Mouse (Mus musculus): Measurements from ENCODE around the gene Dnajc19. TPM values are rescaled to one million over a fixed set of nuclear protein-coding genes. Genes with fewer than 3 reads are reported as not detected.

Gene Dnajc19
- polyA plus RNA-seq, 1 experiment from 2014 or later: 127 TPM

- Histone ChIP-seq H3K4me3 (ENCODE audit: low read length) (no peak overlapping the region), H3K27me3 (replicated peaks; ENCODE audit: control insufficient read depth, insufficient read depth, low read length) (no peaks in the 10 kb centered on the region), H3K9ac (ENCODE audit: low read depth, low read length) (no peak overlapping the region), H3K27ac (ENCODE audit: low read depth, low read length) (no peak overlapping the region), H3K4me2 (ENCODE audit: low read length) (no peak overlapping the region), H3K36me3 (ENCODE audit: control insufficient read depth, insufficient read depth, low read length) (no peaks in the 10 kb centered on the region), H3K9me3 (ENCODE audit: control insufficient read depth, low read length) (no peaks in the 10 kb centered on the region), H3K4me1 (ENCODE audit: control insufficient read depth, insufficient read depth, low read depth, low read length) (peaks cover 6% of the 10 kb centered on the region; the same call in 1 of the 2 replicates)
- no peak for ATAC-seq
- 81% methylated on average over 3 of the region's 3 CpGs for WGBS
Observed at GRCm38 (mm10) chr3:34035706-34036105, 45.4 kb downstream of the Dnajc19 start.

- ATAC-seq: no peak
- Histone ChIP-seq H3K9me3 (ENCODE audit: control insufficient read depth, low read length) (no peaks in the 10 kb centered on the region), H3K27ac (ENCODE audit: low read depth, low read length) (no peak overlapping the region), H3K4me2 (ENCODE audit: low read length) (no peak overlapping the region), H3K36me3 (ENCODE audit: control insufficient read depth, insufficient read depth, low read length) (no peaks in the 10 kb centered on the region), H3K4me3 (ENCODE audit: low read length) (no peak overlapping the region), H3K4me1 (ENCODE audit: control insufficient read depth, insufficient read depth, low read depth, low read length) (peaks cover 6% of the 10 kb centered on the region; the same call in 1 of the 2 replicates), H3K27me3 (replicated peaks; ENCODE audit: control insufficient read depth, insufficient read depth, low read length) (no peaks in the 10 kb centered on the region), H3K9ac (ENCODE audit: low read depth, low read length) (no peak overlapping the region)
- 91% methylated on average over 1 of the region's 1 CpGs for whole genome bisulfite sequencing
Observed at GRCm38 (mm10) chr3:34034803-34035202, 46.3 kb downstream of the Dnajc19 start.

GRCm38 (mm10) chr3:34033720-34034364, 47.3 kb downstream of the Dnajc19 start:
- no peak overlapping the region for H3K4me3 ChIP-seq (ENCODE audit: low read length)
- no peak overlapping the region for H3K9ac ChIP-seq (ENCODE audit: low read depth, low read length)
- H3K27me3 ChIP-seq (replicated peaks; ENCODE audit: control insufficient read depth, insufficient read depth, low read length): no peaks in the 10 kb centered on the region
- no peak overlapping the region for H3K27ac ChIP-seq (ENCODE audit: low read depth, low read length)
- H3K36me3 ChIP-seq (ENCODE audit: control insufficient read depth, insufficient read depth, low read length): no peaks in the 10 kb centered on the region
- H3K9me3 ChIP-seq (ENCODE audit: control insufficient read depth, low read length): no peaks in the 10 kb centered on the region
- WGBS: 78% methylated on average over 3 of the region's 3 CpGs
- no peak overlapping the region for H3K4me2 ChIP-seq (ENCODE audit: low read length)
- peaks cover 6% of the 10 kb centered on the region; the same call in 1 of the 2 replicates for H3K4me1 ChIP-seq (ENCODE audit: control insufficient read depth, insufficient read depth, low read depth, low read length)
- no peak for ATAC-seq

GRCm38 (mm10) chr3:34030601-34031000, 50.5 kb downstream of the Dnajc19 start:
- H3K4me3 ChIP-seq (ENCODE audit: low read length): no peak overlapping the region
- H3K27me3 ChIP-seq (replicated peaks; ENCODE audit: control insufficient read depth, insufficient read depth, low read length): no peaks in the 10 kb centered on the region
- 85% methylated on average over 3 of the region's 3 CpGs for WGBS
- H3K9ac ChIP-seq (ENCODE audit: low read depth, low read length): no peak overlapping the region
- H3K4me2 ChIP-seq (ENCODE audit: low read length): no peak overlapping the region
- no peak for ATAC-seq
- no peak overlapping the region for H3K27ac ChIP-seq (ENCODE audit: low read depth, low read length)
- no peaks in the 10 kb centered on the region for H3K9me3 ChIP-seq (ENCODE audit: control insufficient read depth, low read length)
- no peaks in the 10 kb centered on the region for H3K36me3 ChIP-seq (ENCODE audit: control insufficient read depth, insufficient read depth, low read length)
- H3K4me1 ChIP-seq (ENCODE audit: control insufficient read depth, insufficient read depth, low read depth, low read length): peaks cover 3% of the 10 kb centered on the region; the same call in 1 of the 2 replicates

DNA sequence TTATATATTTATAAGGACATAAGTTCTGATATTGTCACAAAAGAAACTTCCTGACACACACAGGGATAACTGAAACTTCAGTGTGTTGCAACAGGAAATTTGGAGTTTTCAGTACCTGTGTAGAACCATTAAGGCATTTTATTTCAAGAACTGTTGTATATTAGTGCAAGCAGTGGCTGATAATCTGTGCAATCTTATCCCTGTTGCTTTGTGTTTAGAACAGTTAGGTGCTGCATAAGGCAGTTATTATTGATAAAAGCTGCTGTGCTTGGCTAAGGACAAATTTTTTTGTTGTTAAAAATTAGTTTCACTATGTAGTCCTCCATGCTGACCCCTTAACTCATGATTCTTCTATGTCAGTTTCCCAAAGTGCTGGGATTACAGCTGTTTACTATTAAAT, 52.2 kb downstream of the Dnajc19 start:
- Histone ChIP-seq H3K27ac (ENCODE audit: low read depth, low read length) (no peak overlapping the region), H3K9ac (ENCODE audit: low read depth, low read length) (no peak overlapping the region), H3K36me3 (ENCODE audit: control insufficient read depth, insufficient read depth, low read length) (no peaks in the 10 kb centered on the region), H3K4me3 (ENCODE audit: low read length) (no peak overlapping the region), H3K4me1 (ENCODE audit: control insufficient read depth, insufficient read depth, low read depth, low read length) (no peaks in the 10 kb centered on the region), H3K9me3 (ENCODE audit: control insufficient read depth, low read length) (no peaks in the 10 kb centered on the region), H3K4me2 (ENCODE audit: low read length) (no peak overlapping the region), H3K27me3 (replicated peaks; ENCODE audit: control insufficient read depth, insufficient read depth, low read length) (no peaks in the 10 kb centered on the region)
- no peak for ATAC-seq

DNA sequence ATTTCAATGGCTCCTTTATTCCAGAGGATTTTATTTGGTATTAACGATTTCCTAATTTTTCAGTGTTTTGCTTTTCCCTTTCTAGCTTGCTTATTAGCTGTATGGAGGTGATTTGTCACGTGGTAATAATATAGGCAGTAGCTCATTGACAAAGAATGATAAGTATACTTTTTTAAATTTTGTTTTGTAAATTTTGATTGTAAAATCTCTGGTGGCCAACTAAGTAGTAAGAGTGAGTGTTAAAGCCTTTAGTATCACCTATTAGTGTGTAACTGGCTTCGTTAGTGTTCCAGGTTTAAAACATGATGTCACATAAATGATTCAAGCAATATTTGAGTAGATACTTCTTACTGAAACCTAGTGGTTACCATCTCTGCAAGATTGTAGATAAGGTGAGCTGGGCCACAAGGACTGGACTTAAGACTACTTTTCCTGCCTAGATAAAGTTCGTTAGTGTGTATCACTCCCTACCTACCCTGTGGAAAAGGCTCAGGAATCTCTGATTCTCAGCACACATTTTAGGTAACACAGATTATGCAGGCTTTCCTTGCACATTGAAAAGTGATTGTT, 59.8 kb downstream of the Dnajc19 start:
- Histone ChIP-seq H3K4me1 (ENCODE audit: control insufficient read depth, insufficient read depth, low read depth, low read length) (peaks cover 8% of the 10 kb centered on the region), H3K4me2 (ENCODE audit: low read length) (peak overlapping the region; percentile 85), H3K27me3 (replicated peaks; ENCODE audit: control insufficient read depth, insufficient read depth, low read length) (no peaks in the 10 kb centered on the region), H3K27ac (ENCODE audit: low read depth, low read length) (no peak overlapping the region), H3K9me3 (ENCODE audit: control insufficient read depth, low read length) (no peaks in the 10 kb centered on the region), H3K9ac (ENCODE audit: low read depth, low read length) (peak overlapping the region; percentile 98; the same call in 1 of the 2 replicates), H3K36me3 (ENCODE audit: control insufficient read depth, insufficient read depth, low read length) (no peaks in the 10 kb centered on the region), H3K4me3 (ENCODE audit: low read length) (peak overlapping the region; percentile 98)
- no peak for ATAC-seq
- 68% methylated on average over 4 of the region's 4 CpGs for WGBS

DNA sequence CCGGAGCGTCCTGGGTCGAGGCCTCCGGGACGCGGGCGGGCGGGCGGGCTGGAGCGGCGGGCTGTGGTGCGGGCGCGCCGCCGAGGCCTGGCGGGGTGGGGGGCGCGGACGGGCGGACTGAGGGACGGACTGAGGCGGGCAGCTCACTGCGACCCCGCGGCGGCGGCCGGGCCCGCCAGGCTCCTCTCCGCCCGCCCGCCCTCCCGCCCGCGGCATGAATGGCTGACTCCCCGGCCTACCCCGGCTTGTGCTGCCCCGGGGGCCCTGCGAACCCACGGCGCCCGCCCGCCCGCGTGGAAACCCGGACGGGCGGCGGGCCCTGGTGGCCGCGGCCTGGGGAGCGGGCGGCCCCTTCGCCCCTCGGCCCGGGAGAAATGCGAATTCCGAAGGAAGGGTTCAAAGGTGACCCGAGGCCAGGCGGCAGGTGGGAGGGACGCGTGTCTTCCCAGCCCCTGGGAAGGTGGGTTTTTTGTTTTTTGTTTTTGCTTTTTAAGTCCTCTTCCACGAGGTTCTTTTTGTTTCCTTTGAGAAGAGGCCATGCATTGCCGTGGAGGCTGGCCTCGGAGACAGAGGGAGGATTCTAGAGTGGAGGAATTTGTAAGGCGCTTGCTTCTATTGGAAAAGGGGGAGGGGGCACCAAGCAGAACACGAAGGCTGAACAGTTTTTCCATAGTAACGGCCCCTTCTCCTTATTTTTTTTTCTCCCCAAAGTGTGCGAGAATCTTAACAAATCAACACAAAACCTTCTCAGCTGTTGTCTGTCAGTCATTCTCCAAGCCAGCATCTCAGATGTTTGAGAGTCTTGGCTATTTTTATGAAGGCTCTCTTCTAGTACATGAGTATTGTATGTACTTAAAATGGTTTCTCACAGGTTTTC, 60.5 kb downstream of the Dnajc19 start:
- H3K4me2 ChIP-seq (ENCODE audit: low read length): peak overlapping the region; percentile 85
- ATAC-seq: peak; percentile 56
- peaks cover 8% of the 10 kb centered on the region for H3K4me1 ChIP-seq (ENCODE audit: control insufficient read depth, insufficient read depth, low read depth, low read length)
- peak overlapping the region; percentile 98 for H3K4me3 ChIP-seq (ENCODE audit: low read length)
- no peaks in the 10 kb centered on the region for H3K9me3 ChIP-seq (ENCODE audit: control insufficient read depth, low read length)
- no peaks in the 10 kb centered on the region for H3K36me3 ChIP-seq (ENCODE audit: control insufficient read depth, insufficient read depth, low read length)
- peak overlapping the region; percentile 98 for H3K9ac ChIP-seq (ENCODE audit: low read depth, low read length)
- H3K27ac ChIP-seq (ENCODE audit: low read depth, low read length): peak overlapping the region; percentile 91
- under 1% methylated on average over 36 of the region's 70 CpGs for WGBS
- no peaks in the 10 kb centered on the region for H3K27me3 ChIP-seq (replicated peaks; ENCODE audit: control insufficient read depth, insufficient read depth, low read length)

DNA sequence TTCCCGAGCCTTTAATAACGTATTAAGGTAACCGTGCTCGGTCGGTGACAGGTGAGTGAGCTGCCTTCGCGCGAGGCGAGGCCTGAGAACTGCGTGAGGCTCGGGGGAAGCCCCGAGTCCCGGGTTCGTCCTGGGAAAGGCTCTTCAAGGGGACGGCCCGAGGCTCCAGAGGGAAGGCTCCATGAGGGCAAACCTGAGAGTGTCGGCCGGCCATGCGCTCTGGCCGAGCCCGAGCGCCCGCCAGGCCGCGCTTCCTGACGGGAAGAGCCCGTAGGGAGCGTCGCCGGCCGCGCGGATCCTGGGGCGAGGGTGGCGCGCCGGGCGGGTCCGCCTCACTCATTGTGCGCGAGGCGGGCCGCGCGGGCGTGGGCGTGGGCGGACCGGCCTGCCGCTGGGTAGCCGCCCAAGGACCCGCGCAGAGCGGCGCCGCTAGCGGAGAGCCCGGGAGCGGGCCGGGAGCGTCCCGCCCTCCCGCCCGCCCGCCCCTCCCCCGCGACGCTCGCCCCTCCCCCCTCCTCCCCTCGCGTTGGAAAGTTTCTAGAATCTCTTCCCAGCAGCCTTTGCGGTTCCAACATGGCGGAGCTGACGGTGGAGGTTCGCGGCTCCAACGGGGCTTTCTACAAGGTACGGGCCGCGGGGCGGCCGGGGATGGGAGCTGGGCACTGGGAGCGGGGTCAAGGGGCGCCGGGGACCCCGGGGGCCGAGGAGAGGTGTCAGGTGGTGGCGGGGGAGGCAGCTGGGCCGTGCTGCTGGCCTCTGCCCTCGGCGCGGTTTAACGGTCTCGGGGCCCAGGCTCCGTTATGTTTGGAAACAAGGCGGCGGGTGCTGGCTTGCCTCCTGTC, 61.4 kb downstream of the Dnajc19 start, which contains the start of gene Fxr1:
Fxr1 (plus strand) TSS at position 404 of the 842 bp plus-strand sequence.
- Histone ChIP-seq H3K9me3 (ENCODE audit: control insufficient read depth, low read length) (no peaks in the 10 kb centered on the region), H3K4me3 (ENCODE audit: low read length) (peak within 1 kb of the TSS; percentile 98), H3K36me3 (ENCODE audit: control insufficient read depth, insufficient read depth, low read length) (no peaks in the 10 kb centered on the region), H3K4me2 (ENCODE audit: low read length) (peak within 1 kb of the TSS; percentile 85), H3K9ac (ENCODE audit: low read depth, low read length) (peak within 1 kb of the TSS; percentile 98), H3K27ac (ENCODE audit: low read depth, low read length) (peak within 1 kb of the TSS; percentile 91), H3K4me1 (ENCODE audit: control insufficient read depth, insufficient read depth, low read depth, low read length) (peaks cover 8% of the 10 kb centered on the region), H3K27me3 (replicated peaks; ENCODE audit: control insufficient read depth, insufficient read depth, low read length) (no peaks in the 10 kb centered on the region)
- WGBS: under 1% methylated on average over 71 of the region's 97 CpGs
- peak; percentile 97 for ATAC-seq

Measured in hindbrain, embryonic 16.5 days (tissue).